Mouse (Mus musculus) left cerebral cortex, adult 9 months (tissue): Measurements from ENCODE around the gene Gm8906.
"Not testable (repeated sequence)": the region's sequence is repeated elsewhere in the genome, so short reads cannot be mapped to it uniquely, and the experiment has no call there.

ENCODE experiments used
- DNase-seq, 2 experiments: peaks; one replicate each; pipeline ENCODE4 v3.0.0; 2022; ENCODE audit warnings: low spot score in 2 of 2

The Gm8906 gene

GRCm38 (mm10) chr5:11502385-11502784, at the start of gene Gm8906:
Gene Gm8906, plus strand, starts transcription at chr5:11502685.
- DNase-seq, result not testable (repeated sequence)
